Mouse (Mus musculus) CH12.LX (cell line): ENCODE measurements around the gene Ell2. TPM values are rescaled to one million over a fixed set of nuclear protein-coding genes. Genes with fewer than 3 reads are reported as not detected.

Experiments
- DNase-seq: peaks from one replicate; pipeline ENCODE4 v3.0.0-alpha.2; 2013; ENCODE audit errors: extremely low read depth
- H3K27ac ChIP-seq: 2 replicates; pipeline ENCODE4 v1.5.1; 2012; ENCODE audit warnings: low read depth, mild to moderate bottlenecking, control low read depth, moderate library complexity; ENCODE audit not compliant: insufficient read depth
- H3K27me3 ChIP-seq: replicated peaks from 2 replicates; pipeline ENCODE3; 2012; ENCODE audit warnings: inconsistent platforms
- H3K36me3 ChIP-seq, 2 experiments: replicated peaks in 1 of 2; 2 replicates each; pipeline versions ENCODE3 to v1.6.1; 2012; ENCODE audit warnings: inconsistent platforms in 1 of 2, low read length in 1 of 2, mild to moderate bottlenecking in 1 of 2, mixed read lengths in 1 of 2, moderate library complexity in 1 of 2; ENCODE audit not compliant: control insufficient read depth in 1 of 2, insufficient read depth in 1 of 2
- H3K4me1 ChIP-seq, 2 experiments: 2 replicates each; pipeline ENCODE4 v1.6.1; 2012; ENCODE audit warnings: inconsistent platforms in 1 of 2, moderate library complexity in 1 of 2; ENCODE audit not compliant: insufficient read depth in 2 of 2, control insufficient read depth in 1 of 2
- H3K4me2 ChIP-seq: 2 replicates; pipeline ENCODE4 v1.6.1; 2012; ENCODE audit warnings: low read depth, mild to moderate bottlenecking, control low read depth; ENCODE audit not compliant: poor library complexity, insufficient read depth, severe bottlenecking
- H3K4me3 ChIP-seq, 3 experiments: fragments of 150-350 bp in 1 of 3; sonication (generic) in 1 of 3; replicated peaks in 1 of 3; 2 replicates each; pipeline versions ENCODE3 to v1.5.1; 2011 to 2012; ENCODE audit warnings: low read depth in 2 of 3, low read length in 2 of 3, mild to moderate bottlenecking in 2 of 3, moderate library complexity in 2 of 3, control low read depth in 1 of 3, improper control_type of control experiment in 1 of 3, inconsistent platforms in 1 of 3, mixed read lengths in 1 of 3; ENCODE audit not compliant: poor library complexity in 1 of 3
- H3K79me2 ChIP-seq: replicated peaks from 2 replicates; pipeline ENCODE4 v1.6.1; 2012; ENCODE audit warnings: mild to moderate bottlenecking, moderate library complexity; ENCODE audit not compliant: control insufficient read depth, poor library complexity, insufficient read depth, severe bottlenecking; ENCODE audit errors: extremely low read depth
- H3K9ac ChIP-seq: 2 replicates; pipeline ENCODE4 v1.6.1; 2012; ENCODE audit warnings: low read depth, mild to moderate bottlenecking, control low read depth, moderate library complexity; ENCODE audit not compliant: insufficient read depth
- H3K9me3 ChIP-seq: replicated peaks from 2 replicates; pipeline ENCODE3; 2012; ENCODE audit warnings: low read length, inconsistent platforms, mixed read lengths
- CHD1 ChIP-seq: IDR thresholded peaks from 2 replicates; pipeline ENCODE4 v1.6.1; 2012; ENCODE audit warnings: low read depth, low read length, improper control_type of control experiment, inconsistent platforms
- CHD2 ChIP-seq: IDR thresholded peaks from 2 replicates; pipeline ENCODE4 v1.6.1; 2011; ENCODE audit warnings: low read length, improper control_type of control experiment
- CTCF ChIP-seq, 2 experiments: IDR thresholded peaks in 1 of 2; conservative IDR thresholded peaks in 1 of 2; 2 replicates each; pipeline ENCODE4 v1.5.1; 2011 to 2012; ENCODE audit warnings: low read depth in 2 of 2, low read length in 2 of 2, improper control_type of control experiment in 1 of 2, inconsistent platforms in 1 of 2, mild to moderate bottlenecking in 1 of 2, moderate library complexity in 1 of 2
- EP300 ChIP-seq: IDR thresholded peaks from 2 replicates; pipeline ENCODE4 v1.6.1; 2011; ENCODE audit warnings: low read length, improper control_type of control experiment
- GABPA ChIP-seq: IDR thresholded peaks from 2 replicates; pipeline ENCODE4 v1.6.1; 2012; ENCODE audit warnings: low read depth, low read length, improper control_type of control experiment, inconsistent platforms; ENCODE audit not compliant: insufficient replicate concordance
- HCFC1 ChIP-seq: IDR thresholded peaks from 2 replicates; pipeline ENCODE4 v1.6.1; 2012; ENCODE audit warnings: low read depth, mild to moderate bottlenecking, inconsistent platforms, low read length, improper control_type of control experiment
- JUND ChIP-seq: conservative IDR thresholded peaks from 2 replicates; pipeline ENCODE4 v1.6.1; 2011; ENCODE audit warnings: low read depth, low read length, improper control_type of control experiment
- KAT2A ChIP-seq: IDR thresholded peaks from 2 replicates; pipeline ENCODE4 v1.6.1; 2012; ENCODE audit warnings: low read length, improper control_type of control experiment, inconsistent platforms; ENCODE audit not compliant: insufficient replicate concordance
- MAX ChIP-seq: IDR thresholded peaks from 2 replicates; pipeline ENCODE4 v1.6.1; 2011; ENCODE audit warnings: low read length, improper control_type of control experiment
- MEF2A ChIP-seq: IDR thresholded peaks from 2 replicates; pipeline ENCODE4 v1.6.1; 2014; ENCODE audit warnings: low read depth, mild to moderate bottlenecking, inconsistent platforms, low read length, improper control_type of control experiment, borderline replicate concordance
- MYC ChIP-seq: IDR thresholded peaks from 2 replicates; pipeline ENCODE4 v1.6.1; 2011; ENCODE audit warnings: low read depth, mild to moderate bottlenecking, improper control_type of control experiment, low read length
- NELFE ChIP-seq: IDR thresholded peaks from 2 replicates; pipeline ENCODE4 v1.6.1; 2011; ENCODE audit warnings: low read depth, low read length, improper control_type of control experiment
- NRF1 ChIP-seq: IDR thresholded peaks from 2 replicates; pipeline ENCODE4 v1.6.1; 2014; ENCODE audit warnings: low read depth, mild to moderate bottlenecking, inconsistent platforms, low read length, improper control_type of control experiment, moderate library complexity
- PAX5 ChIP-seq: IDR thresholded peaks from 2 replicates; pipeline ENCODE4 v1.6.1; 2012; ENCODE audit warnings: low read length, inconsistent platforms, mixed read lengths
- POLR2A ChIP-seq: IDR thresholded peaks from 2 replicates; pipeline ENCODE4 v1.6.1; 2011; ENCODE audit warnings: low read depth, mild to moderate bottlenecking, improper control_type of control experiment, low read length
- SIN3A ChIP-seq: IDR thresholded peaks from 2 replicates; pipeline ENCODE4 v1.6.1; 2012; ENCODE audit warnings: low read length, improper control_type of control experiment, inconsistent platforms
- SMC3 ChIP-seq: IDR thresholded peaks from 2 replicates; pipeline ENCODE4 v1.6.1; 2011; ENCODE audit warnings: low read depth, low read length, improper control_type of control experiment
- TBP ChIP-seq: conservative IDR thresholded peaks from 2 replicates; pipeline ENCODE4 v1.6.1; 2011; ENCODE audit warnings: low read depth, low read length, improper control_type of control experiment
- TCF12 ChIP-seq: IDR thresholded peaks from 2 replicates; pipeline ENCODE4 v1.6.1; 2014; ENCODE audit warnings: low read depth, mild to moderate bottlenecking, inconsistent platforms, low read length, improper control_type of control experiment
- ZC3H11A ChIP-seq: IDR thresholded peaks from 2 replicates; pipeline ENCODE4 v1.6.1; 2012; ENCODE audit warnings: low read depth, mild to moderate bottlenecking, inconsistent platforms, low read length, improper control_type of control experiment
- ZKSCAN1 ChIP-seq: IDR thresholded peaks from 2 replicates; pipeline ENCODE4 v1.6.1; 2012; ENCODE audit warnings: low read depth, inconsistent platforms, low read length, improper control_type of control experiment, borderline replicate concordance
- ZNF384 ChIP-seq: IDR thresholded peaks from 2 replicates; pipeline ENCODE4 v1.6.1; 2012; ENCODE audit warnings: low read depth, low read length, improper control_type of control experiment, inconsistent platforms
- dilution Hi-C: fragments of 300-500 bp; cut with MboI; formaldehyde crosslinking; loops from 2 replicates; pipeline ENCODE4 v1.14.3; 2020; ENCODE audit warnings: low sequenced_read_pairs; ENCODE audit not compliant: extremely low pct_unique_long_range_greater_than_20kb, extremely low pct_ligation_motif_present
- in situ Hi-C: fragments of 300-500 bp; cut with MboI; formaldehyde crosslinking; loops from 3 replicates; pipeline ENCODE4 v1.14.3; 2019; ENCODE audit warnings: low sequenced_read_pairs, low pct_ligation_motif_present, low pct_unique_long_range_greater_than_20kb, mixed read lengths
- polyA plus RNA-seq: library from polyadenylated mRNA; unstranded; fragments of >175 nt; gene quantifications from 2 replicates; pipeline ENCODE4 v1.2.1, GENCODE M21; 2012; ENCODE audit warnings: low read depth; ENCODE audit not compliant: insufficient read length
- total RNA-seq, 2 experiments: library from RNA; depleted of rRNA; stranded (reverse); fragments of 300-350 nt in 1 of 2; fragments of >200 nt in 1 of 2; gene quantifications; 2 replicates each; pipeline ENCODE4 v1.2.3; 2012 to 2014

The Ell2 gene
- total and polyA plus RNA-seq, 3 experiments, result 44.4 to 123 (median 50.9) TPM

- no peak overlapping the region for H3K4me2 ChIP-seq
- no peaks in the 10 kb centered on the region for H3K27me3 ChIP-seq
- no peaks in the 10 kb centered on the region for H3K9me3 ChIP-seq
- H3K9ac ChIP-seq, result no peak overlapping the region
- DNase-seq, result no peak
- H3K27ac ChIP-seq, result no peak overlapping the region
- TF ChIP-seq JUND (no peak), MYC (no peak), KAT2A (no peak), ZC3H11A (no peak), MAX (no peak)
- dilution Hi-C loops (no loop called here), in situ Hi-C loops (no loop called here)
- peaks cover 41 to 79% of the 10 kb centered on the region in 2 experiments for H3K36me3 ChIP-seq
- peaks cover 5 to 21% of the 10 kb centered on the region in 2 experiments for H3K4me1 ChIP-seq
- no peak overlapping the region for H3K4me3 ChIP-seq
- peaks cover 30% of the 10 kb centered on the region for H3K79me2 ChIP-seq
Measured at GRCm38 (mm10) chr13:75750785-75751184, 44.2 kb downstream of the Ell2 start.

GRCm38 (mm10) chr13:75752216-75752938 is 45.8 kb downstream of the Ell2 start:
- in situ Hi-C loops, result no loop called here
- Histone ChIP-seq H3K27ac (no peak overlapping the region), H3K36me3 (peaks cover 43 to 80% of the 10 kb centered on the region in 2 experiments), H3K4me2 (no peak overlapping the region), H3K79me2 (peaks cover 20% of the 10 kb centered on the region), H3K9me3 (no peaks in the 10 kb centered on the region), H3K9ac (no peak overlapping the region), H3K4me3 (no peak overlapping the region), H3K4me1 (peaks cover 5 to 15% of the 10 kb centered on the region in 2 experiments; a peak in 3 of 4 replicates), H3K27me3 (no peaks in the 10 kb centered on the region)
- TF ChIP-seq MAX, result no peak
- TF ChIP-seq NELFE, result no peak
- dilution Hi-C loops, result no loop called here
- no peak for DNase-seq

GRCm38 (mm10) chr13:75754398-75754797 is 47.8 kb downstream of the Ell2 start:
- dilution Hi-C loops, result no loop called here
- Histone ChIP-seq H3K9ac (no peak overlapping the region), H3K9me3 (no peaks in the 10 kb centered on the region), H3K36me3 (peaks cover 41 to 75% of the 10 kb centered on the region in 2 experiments), H3K27ac (no peak overlapping the region), H3K4me1 (peaks cover 3 to 10% of the 10 kb centered on the region in 2 experiments; a peak in 3 of 4 replicates), H3K27me3 (no peaks in the 10 kb centered on the region), H3K79me2 (peaks cover 13% of the 10 kb centered on the region), H3K4me3 (no peak overlapping the region), H3K4me2 (no peak overlapping the region)
- no peak for TF ChIP-seq CHD2
- TF ChIP-seq POLR2A, result no peak
- no peak for TF ChIP-seq CTCF (conservative IDR thresholded peaks at IDR 0.05 in 1 of 2, IDR thresholded peaks at IDR 0.05 in 1 of 2; ENCODE audit: low read depth in 2 of 2, low read length in 2 of 2)
- no peak for TF ChIP-seq MAX
- TF ChIP-seq NELFE, result no peak
- no peak for TF ChIP-seq TBP
- no peak for TF ChIP-seq SIN3A
- no peak for TF ChIP-seq SMC3
- no peak for TF ChIP-seq ZNF384
- no peak for TF ChIP-seq EP300
- no peak for TF ChIP-seq MEF2A
- TF ChIP-seq HCFC1, result no peak
- no peak for TF ChIP-seq NRF1
- TF ChIP-seq ZKSCAN1, result no peak
- TF ChIP-seq TCF12, result no peak
- no peak for TF ChIP-seq CHD1
- TF ChIP-seq GABPA, result no peak
- TF ChIP-seq MYC, result no peak
- TF ChIP-seq PAX5, result no peak
- no peak for DNase-seq
- in situ Hi-C loops, result no loop called here
